Mouse (Mus musculus): Measurements from ENCODE around the gene Csad. TPM values are rescaled to one million over a fixed set of nuclear protein-coding genes. Genes with fewer than 3 reads are reported as not detected.
A peak's percentile ranks its signal among the peaks of the same experiment; 100 is the strongest.

Csad gene
- polyA plus RNA-seq, 1 experiment, result 33.2 TPM

DNA sequence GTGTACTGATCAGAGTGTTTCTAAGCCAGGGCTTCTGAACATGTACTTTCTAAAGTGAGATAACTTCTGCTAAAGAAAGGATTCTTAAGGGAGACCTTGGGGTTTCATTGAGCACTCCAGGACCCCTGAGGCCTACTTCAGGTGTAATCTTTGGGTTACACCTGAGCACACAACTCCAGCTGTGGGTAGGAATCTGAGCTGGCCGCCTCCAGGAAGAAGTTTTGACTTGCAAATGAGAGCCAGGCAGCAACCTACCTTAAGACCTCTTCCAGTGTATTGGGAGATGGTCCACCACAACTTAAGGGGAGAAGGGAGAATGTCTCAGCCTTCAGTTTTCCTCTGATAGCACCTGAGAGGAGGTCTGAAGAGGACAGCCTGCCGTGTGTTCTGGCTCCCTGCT, 9.6 kb upstream of the Csad start:
- peaks cover 4% of the 10 kb centered on the region; the same call in 1 of the 2 replicates for H3K4me1 ChIP-seq (ENCODE audit: control insufficient read depth, insufficient read depth, insufficient read length)
- no peak for DNase-seq (ENCODE audit: low read depth in 1 of 2, low spot score in 2 of 2)
- TF ChIP-seq CTCF (IDR thresholded peaks at IDR 0.05; ENCODE audit: extremely low read depth, insufficient read depth, insufficient read length, insufficient replicate concordance), result no peak
- no peak for TF ChIP-seq POLR2A (IDR thresholded peaks at IDR 0.05; ENCODE audit: low read depth, low read length)
- peaks cover 51% of the 10 kb centered on the region for H3K36me3 ChIP-seq (ENCODE audit: control insufficient read depth, insufficient read depth, low read length)
- H3K27me3 ChIP-seq (ENCODE audit: control insufficient read depth, insufficient read depth, low read length), result no peaks in the 10 kb centered on the region
- WGBS, result 78% methylated on average over 2 of the region's 2 CpGs
- no peak overlapping the region for H3K4me3 ChIP-seq (ENCODE audit: extremely low read depth, insufficient read depth, insufficient read length)
- no peak overlapping the region for H3K27ac ChIP-seq (ENCODE audit: insufficient read depth, low read length)

DNA sequence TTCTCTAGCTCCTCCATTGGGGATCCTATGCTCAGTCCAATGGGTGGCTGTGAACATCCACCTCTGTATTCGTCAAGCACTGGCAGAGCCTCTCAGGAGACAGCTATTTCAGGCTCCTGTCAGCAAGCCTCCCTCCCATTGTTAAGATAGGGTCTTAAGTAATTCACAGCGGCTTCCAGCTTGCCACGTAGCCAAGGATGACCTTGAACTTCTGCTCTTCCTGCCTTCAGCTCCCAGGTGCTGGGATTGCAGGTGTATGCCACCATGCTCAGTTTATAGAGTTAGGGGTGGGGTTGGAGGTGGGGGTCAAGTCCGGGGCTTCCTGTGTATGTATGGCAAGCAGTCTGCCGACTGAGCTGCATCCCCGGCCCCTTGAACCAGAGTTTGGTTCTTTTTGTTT, 7.4 kb upstream of the Csad start:
- no peak for DNase-seq (ENCODE audit: low read depth in 1 of 2, low spot score in 2 of 2)
- peaks cover 19% of the 10 kb centered on the region; the same call in 1 of the 2 replicates for H3K4me1 ChIP-seq (ENCODE audit: control insufficient read depth, insufficient read depth, insufficient read length)
- WGBS, result 92% methylated on average over 6 of the region's 6 CpGs
- no peak overlapping the region for H3K27ac ChIP-seq (ENCODE audit: insufficient read depth, low read length)
- no peak for TF ChIP-seq POLR2A (IDR thresholded peaks at IDR 0.05; ENCODE audit: low read depth, low read length)
- TF ChIP-seq CTCF (IDR thresholded peaks at IDR 0.05; ENCODE audit: extremely low read depth, insufficient read depth, insufficient read length, insufficient replicate concordance), result no peak
- no peaks in the 10 kb centered on the region for H3K27me3 ChIP-seq (ENCODE audit: control insufficient read depth, insufficient read depth, low read length)
- no peak overlapping the region for H3K4me3 ChIP-seq (ENCODE audit: extremely low read depth, insufficient read depth, insufficient read length)
- H3K36me3 ChIP-seq (ENCODE audit: control insufficient read depth, insufficient read depth, low read length), result peaks cover 48% of the 10 kb centered on the region

DNA sequence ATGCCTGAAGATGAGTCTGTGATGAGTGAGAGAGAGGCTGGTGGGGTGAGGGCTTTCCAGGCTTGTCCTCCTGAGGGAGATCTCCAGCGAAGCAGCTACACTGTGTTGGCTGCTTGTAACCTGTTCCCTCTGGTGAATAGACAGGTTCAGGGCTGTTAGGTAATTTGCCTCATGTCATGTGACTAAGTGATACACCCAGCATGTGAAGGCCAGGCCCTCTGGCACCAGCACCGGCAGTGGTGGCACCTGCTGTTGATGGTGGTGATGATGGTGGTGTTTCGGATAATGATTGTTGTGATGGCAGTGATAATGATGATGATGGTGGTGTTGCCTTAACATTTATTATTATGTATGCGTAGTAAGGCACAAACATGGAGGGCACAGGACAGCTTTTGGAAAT, 6.3 kb upstream of the Csad start:
- 94% methylated on average over 4 of the region's 4 CpGs for WGBS

DNA sequence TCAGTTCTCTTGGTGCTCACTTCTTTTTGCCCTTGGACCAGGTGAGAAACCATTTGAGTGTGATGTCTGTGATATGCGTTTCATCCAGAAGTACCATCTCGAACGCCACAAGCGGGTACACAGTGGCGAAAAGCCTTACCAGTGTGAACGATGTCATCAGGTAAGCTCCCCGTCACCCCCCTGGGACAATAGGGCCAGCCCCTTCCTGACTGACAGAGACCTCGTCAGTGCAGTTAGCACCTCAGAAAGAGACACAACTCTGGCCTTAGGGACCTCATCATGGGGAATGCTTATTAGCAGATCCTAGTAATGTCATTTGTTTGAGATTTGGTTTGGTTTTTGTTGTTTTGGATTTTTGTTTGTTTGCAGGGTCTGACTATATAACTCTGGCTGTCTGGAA, 4.6 kb upstream of the Csad start:
- peak in 1 of 2 experiments; percentile 26 for DNase-seq (ENCODE audit: low read depth in 1 of 2, low spot score in 2 of 2)
- Histone ChIP-seq H3K4me3 (ENCODE audit: extremely low read depth, insufficient read depth, insufficient read length) (no peak overlapping the region), H3K27me3 (ENCODE audit: control insufficient read depth, insufficient read depth, low read length) (no peaks in the 10 kb centered on the region), H3K36me3 (ENCODE audit: control insufficient read depth, insufficient read depth, low read length) (peaks cover 45% of the 10 kb centered on the region), H3K4me1 (ENCODE audit: control insufficient read depth, insufficient read depth, insufficient read length) (peaks cover 24% of the 10 kb centered on the region; the same call in 1 of the 2 replicates), H3K27ac (ENCODE audit: insufficient read depth, low read length) (peak overlapping the region; percentile 81)
- 65% methylated on average over 8 of the region's 8 CpGs for WGBS
- no peak for TF ChIP-seq CTCF (IDR thresholded peaks at IDR 0.05; ENCODE audit: extremely low read depth, insufficient read depth, insufficient read length, insufficient replicate concordance)
- no peak for TF ChIP-seq POLR2A (IDR thresholded peaks at IDR 0.05; ENCODE audit: low read depth, low read length)

More for the DNA sequence above, 6.3 kb upstream of the Csad start:
- peaks cover 21% of the 10 kb centered on the region; the same call in 1 of the 2 replicates for H3K4me1 ChIP-seq (ENCODE audit: control insufficient read depth, insufficient read depth, insufficient read length)
- H3K27ac ChIP-seq (ENCODE audit: insufficient read depth, low read length), result no peak overlapping the region
- no peak overlapping the region for H3K4me3 ChIP-seq (ENCODE audit: extremely low read depth, insufficient read depth, insufficient read length)
- peaks cover 47% of the 10 kb centered on the region for H3K36me3 ChIP-seq (ENCODE audit: control insufficient read depth, insufficient read depth, low read length)
- no peaks in the 10 kb centered on the region for H3K27me3 ChIP-seq (ENCODE audit: control insufficient read depth, insufficient read depth, low read length)
- no peak for TF ChIP-seq CTCF (IDR thresholded peaks at IDR 0.05; ENCODE audit: extremely low read depth, insufficient read depth, insufficient read length, insufficient replicate concordance)
- no peak for TF ChIP-seq POLR2A (IDR thresholded peaks at IDR 0.05; ENCODE audit: low read depth, low read length)
- no peak for DNase-seq (ENCODE audit: low read depth in 1 of 2, low spot score in 2 of 2)

DNA sequence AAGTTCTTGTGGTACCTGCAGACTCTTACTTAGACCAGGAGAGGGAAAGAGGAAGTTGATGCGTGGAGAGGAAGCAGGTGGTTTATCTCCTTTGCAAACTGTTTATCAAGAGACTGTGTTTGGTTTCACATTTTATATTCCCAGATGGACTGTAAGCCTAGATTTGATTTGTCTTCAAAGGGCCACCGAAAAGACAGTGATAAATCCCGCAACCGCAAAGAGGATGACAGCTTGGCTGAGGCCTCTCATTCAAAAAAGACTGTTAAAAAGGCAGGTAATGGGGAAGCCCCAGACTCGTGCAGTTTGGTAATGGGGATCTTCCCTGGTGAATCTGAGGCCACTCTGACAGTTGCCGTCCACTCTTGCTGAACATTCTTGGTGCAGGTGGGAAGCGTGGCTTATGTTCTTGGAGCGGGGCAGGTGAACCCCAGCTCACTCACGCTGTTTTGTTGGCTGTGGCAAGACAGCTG, 3.6 kb upstream of the Csad start:
- WGBS, result 15% methylated on average over 9 of the region's 9 CpGs

DNA sequence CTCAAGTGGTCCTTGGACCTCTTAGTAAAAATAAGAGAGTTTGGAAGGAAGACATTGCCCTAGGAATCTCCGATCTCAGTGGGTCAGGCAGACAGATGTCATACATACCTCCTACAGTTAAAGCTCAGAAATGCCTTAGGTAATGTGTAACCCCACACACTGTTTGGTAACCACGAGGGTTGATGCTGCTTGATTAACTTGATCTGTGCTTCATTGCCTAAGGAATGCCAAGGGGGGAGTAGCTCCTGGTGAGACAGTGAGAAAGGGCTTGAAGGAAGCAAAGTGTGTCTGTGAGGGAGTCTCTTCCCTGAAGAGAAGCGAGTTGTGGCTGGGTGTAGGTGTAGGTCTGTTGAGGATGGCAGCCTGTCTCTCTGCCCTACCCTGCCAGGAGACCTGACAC, 2.8 kb upstream of the Csad start:
- DNase-seq (ENCODE audit: low read depth in 1 of 2, low spot score in 2 of 2), result no peak
- Histone ChIP-seq H3K27me3 (ENCODE audit: control insufficient read depth, insufficient read depth, low read length) (no peaks in the 10 kb centered on the region), H3K4me1 (ENCODE audit: control insufficient read depth, insufficient read depth, insufficient read length) (peaks cover 25% of the 10 kb centered on the region; the same call in 1 of the 2 replicates), H3K36me3 (ENCODE audit: control insufficient read depth, insufficient read depth, low read length) (peaks cover 35% of the 10 kb centered on the region), H3K4me3 (ENCODE audit: extremely low read depth, insufficient read depth, insufficient read length) (no peak overlapping the region), H3K27ac (ENCODE audit: insufficient read depth, low read length) (peak overlapping the region; percentile 81)
- TF ChIP-seq CTCF (IDR thresholded peaks at IDR 0.05; ENCODE audit: extremely low read depth, insufficient read depth, insufficient read length, insufficient replicate concordance), result no peak
- 67% methylated on average over 3 of the region's 3 CpGs for WGBS

More for the DNA sequence above, 3.6 kb upstream of the Csad start:
- TF ChIP-seq POLR2A (IDR thresholded peaks at IDR 0.05; ENCODE audit: low read depth, low read length) (no peak), CTCF (IDR thresholded peaks at IDR 0.05; ENCODE audit: extremely low read depth, insufficient read depth, insufficient read length, insufficient replicate concordance) (no peak)
- Histone ChIP-seq H3K4me1 (ENCODE audit: control insufficient read depth, insufficient read depth, insufficient read length) (peaks cover 24% of the 10 kb centered on the region; the same call in 1 of the 2 replicates), H3K36me3 (ENCODE audit: control insufficient read depth, insufficient read depth, low read length) (peaks cover 42% of the 10 kb centered on the region), H3K27me3 (ENCODE audit: control insufficient read depth, insufficient read depth, low read length) (no peaks in the 10 kb centered on the region), H3K4me3 (ENCODE audit: extremely low read depth, insufficient read depth, insufficient read length) (peak overlapping the region; percentile 8; the same call in 1 of the 2 replicates), H3K27ac (ENCODE audit: insufficient read depth, low read length) (peak overlapping the region; percentile 81)
- peak in 1 of 2 experiments; percentile 25 for DNase-seq (ENCODE audit: low read depth in 1 of 2, low spot score in 2 of 2)

DNA sequence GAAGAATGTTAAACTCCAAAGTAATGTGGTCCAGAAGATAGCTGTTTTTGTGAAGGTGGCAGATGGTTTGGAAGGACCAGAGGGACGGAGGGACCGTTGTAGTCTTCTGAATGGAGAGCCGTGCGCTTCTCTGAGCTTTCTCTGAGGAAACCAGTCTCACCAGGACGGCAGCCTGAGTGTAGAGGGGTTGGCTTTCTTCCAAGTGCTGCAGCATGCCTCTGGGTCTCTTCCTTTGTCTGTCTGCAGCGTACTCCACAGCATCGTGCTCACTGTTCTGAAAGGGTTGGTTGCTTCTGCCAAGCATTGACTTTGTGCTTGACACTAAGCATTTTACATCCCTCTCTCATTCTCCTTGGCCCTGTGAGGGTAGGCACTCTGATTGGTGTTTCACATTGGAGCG, 1.3 kb upstream of the Csad start:
- no peak for DNase-seq (ENCODE audit: low read depth in 1 of 2, low spot score in 2 of 2)
- WGBS, result 57% methylated on average over 8 of the region's 8 CpGs

More for the DNA sequence above, 1.3 kb upstream of the Csad start:
- Histone ChIP-seq H3K36me3 (ENCODE audit: control insufficient read depth, insufficient read depth, low read length) (peaks cover 27% of the 10 kb centered on the region), H3K4me3 (ENCODE audit: extremely low read depth, insufficient read depth, insufficient read length) (no peak overlapping the region), H3K27ac (ENCODE audit: insufficient read depth, low read length) (no peak overlapping the region), H3K27me3 (ENCODE audit: control insufficient read depth, insufficient read depth, low read length) (no peaks in the 10 kb centered on the region), H3K4me1 (ENCODE audit: control insufficient read depth, insufficient read depth, insufficient read length) (peaks cover 27% of the 10 kb centered on the region; the same call in 1 of the 2 replicates)
- TF ChIP-seq CTCF (IDR thresholded peaks at IDR 0.05; ENCODE audit: extremely low read depth, insufficient read depth, insufficient read length, insufficient replicate concordance) (no peak), POLR2A (IDR thresholded peaks at IDR 0.05; ENCODE audit: low read depth, low read length) (no peak)

All from spleen, adult 2 months (tissue).